In genomic region chr5:48371890-48372766, GRCm38 (mm10) we compare ENCODE assay signal across 8 mouse cellular contexts. TPM values are rescaled to one million over a fixed set of nuclear protein-coding genes. Genes with fewer than 3 reads are reported as not detected.
A peak's percentile ranks its signal among the peaks of the same experiment; 100 is the strongest.
DNase-seq lines count a peak whose midpoint lies in the region; ATAC-seq and TF ChIP-seq lines count a peak whose summit lies in the region.

No protein-coding gene starts in this region.

- H3K9me3 ChIP-seq in kidney, embryonic 14.5 days (ENCODE audit: control insufficient read depth, low read length): no peaks in the 10 kb centered on the region
- H3K9me3 ChIP-seq in limb, embryonic 15.5 days: no peaks in the 10 kb centered on the region

- peak overlapping the region; percentile 82 for H3K4me3 ChIP-seq in bone marrow macrophage, adult 2 months (ENCODE audit: insufficient read depth, low read length)
- peak overlapping the region; percentile 96 for H3K4me3 ChIP-seq in embryonic fibroblast, embryonic 13.5 days (ENCODE audit: insufficient read depth, low read length)
- peak overlapping the region; percentile 92 for H3K4me3 ChIP-seq in kidney, embryonic 14.5 days (ENCODE audit: low read length)
- H3K4me3 ChIP-seq in limb, embryonic 15.5 days: peak overlapping the region; percentile 76

- whole genome bisulfite sequencing in kidney, embryonic 14.5 days: under 1% methylated on average over 44 of the region's 44 CpGs
- WGBS in limb, embryonic 15.5 days: under 1% methylated on average over 44 of the region's 44 CpGs

- H3K9ac ChIP-seq in kidney, embryonic 14.5 days (ENCODE audit: low read depth, low read length): peak overlapping the region; percentile 74
- H3K9ac ChIP-seq in limb, embryonic 15.5 days: peak overlapping the region; percentile 69

- peak overlapping the region; percentile 59 for H3K27ac ChIP-seq in bone marrow macrophage, adult 2 months (ENCODE audit: insufficient read depth, low read depth, low read length)
- no peak overlapping the region for H3K27ac ChIP-seq in embryonic fibroblast, embryonic 13.5 days (ENCODE audit: insufficient read depth, low read length)
- H3K27ac ChIP-seq in kidney, embryonic 14.5 days (ENCODE audit: low read depth, low read length): peak overlapping the region; percentile 67
- peak overlapping the region; percentile 77 for H3K27ac ChIP-seq in limb, embryonic 15.5 days

- peak overlapping the region; percentile 73 for H3K4me2 ChIP-seq in kidney, embryonic 14.5 days (replicated peaks; ENCODE audit: low read depth, low read length)
- peak overlapping the region; percentile 63 for H3K4me2 ChIP-seq in limb, embryonic 15.5 days

- H3K27me3 ChIP-seq in kidney, embryonic 14.5 days (ENCODE audit: control insufficient read depth, insufficient read depth, low read length): no peaks in the 10 kb centered on the region
- H3K27me3 ChIP-seq in limb, embryonic 15.5 days: no peaks in the 10 kb centered on the region

- peak; percentile 100 for ATAC-seq in kidney, embryonic 14.5 days (ENCODE audit: low FRiP score, low TSS enrichment)
- peak; percentile 95 for ATAC-seq in limb, embryonic 15.5 days (ENCODE audit: insufficient number of reproducible peaks, low FRiP score, low TSS enrichment, low read depth)

- DNase-seq in A20 (ENCODE audit: low read depth, low spot score): peak; percentile 94
- DNase-seq in heart, adult 9 months (ENCODE audit: low spot score in 2 of 2): peak; percentile 91 to 93
- peak; percentile 60 to 81 for DNase-seq in monocyte, adult 2 months (ENCODE audit: low read depth in 1 of 2, low spot score in 2 of 2)
- peak; percentile 90 to 93 for DNase-seq in spleen, postnatal 36 days (ENCODE audit: low spot score in 2 of 2)

- peaks cover 23% of the 10 kb centered on the region for H3K36me3 ChIP-seq in kidney, embryonic 14.5 days (ENCODE audit: control insufficient read depth, insufficient read depth, low read length)
- H3K36me3 ChIP-seq in limb, embryonic 15.5 days: peaks cover 17% of the 10 kb centered on the region

- TF ChIP-seq POLR2A in bone marrow macrophage, adult 2 months (IDR thresholded peaks at IDR 0.05; ENCODE audit: borderline replicate concordance, low read depth, low read length): peak; percentile 76; the same call in 1 of the 2 replicates
- peak; percentile 68 for TF ChIP-seq POLR2A in embryonic fibroblast, embryonic 13.5 days (IDR thresholded peaks at IDR 0.05; ENCODE audit: low read depth, low read length)

- no peak for TF ChIP-seq CTCF in bone marrow macrophage, adult 2 months (IDR thresholded peaks at IDR 0.05; ENCODE audit: low read depth, low read length)
- no peak for TF ChIP-seq CTCF in embryonic fibroblast, embryonic 13.5 days (IDR thresholded peaks at IDR 0.05; ENCODE audit: borderline replicate concordance, insufficient read depth, low read length)

- peaks cover 2% of the 10 kb centered on the region; the same call in 1 of the 2 replicates for H3K4me1 ChIP-seq in bone marrow macrophage, adult 2 months (ENCODE audit: control insufficient read depth, insufficient read depth, low read length)
- H3K4me1 ChIP-seq in embryonic fibroblast, embryonic 13.5 days (ENCODE audit: control insufficient read depth, insufficient read depth, low read length): no peaks in the 10 kb centered on the region
- peaks cover 8% of the 10 kb centered on the region for H3K4me1 ChIP-seq in kidney, embryonic 14.5 days (ENCODE audit: control insufficient read depth, insufficient read depth, low read length)
- H3K4me1 ChIP-seq in limb, embryonic 15.5 days: peaks cover 5% of the 10 kb centered on the region; the same call in 1 of the 2 replicates

RNA-seq across cellular contexts. Expression of gene 5730480H06Rik, which starts 44.4 kb away (rescaled TPM):
- 15.7 and 18.6 TPM in 2 replicates for polyA plus RNA-seq in bone marrow macrophage, adult 2 months (2012; ENCODE audit: insufficient read depth, insufficient read length, missing spikeins)
- 16.6 and 20.1 TPM in 2 replicates for polyA plus RNA-seq in embryonic fibroblast, embryonic 13.5 days (2011; ENCODE audit: insufficient read length, low read depth, missing spikeins)
- 30.2 and 32.1 TPM in 2 replicates for polyA plus RNA-seq in kidney, embryonic 14.5 days (2014; fragmentation: Nextera tagmentation; extraction: Ambion mirVana)
- polyA plus RNA-seq in limb, embryonic 15.5 days (2015; fragmentation: Nextera tagmentation; extraction: Ambion mirVana): 20.4 and 22.4 TPM in 2 replicates
